Mouse (Mus musculus) lung, postnatal 0 days (tissue): ENCODE data around the gene Zfp975.

Source experiments
- CTCF ChIP-seq: IDR thresholded peaks from 2 replicates; pipeline ENCODE4 v1.5.1; 2016; ENCODE audit warnings: antibody characterized with exemption, mild to moderate bottlenecking
- EP300 ChIP-seq: IDR thresholded peaks from 2 replicates; pipeline ENCODE4 v1.6.1; 2016; ENCODE audit warnings: antibody characterized with exemption, mild to moderate bottlenecking, control low read depth

DNA sequence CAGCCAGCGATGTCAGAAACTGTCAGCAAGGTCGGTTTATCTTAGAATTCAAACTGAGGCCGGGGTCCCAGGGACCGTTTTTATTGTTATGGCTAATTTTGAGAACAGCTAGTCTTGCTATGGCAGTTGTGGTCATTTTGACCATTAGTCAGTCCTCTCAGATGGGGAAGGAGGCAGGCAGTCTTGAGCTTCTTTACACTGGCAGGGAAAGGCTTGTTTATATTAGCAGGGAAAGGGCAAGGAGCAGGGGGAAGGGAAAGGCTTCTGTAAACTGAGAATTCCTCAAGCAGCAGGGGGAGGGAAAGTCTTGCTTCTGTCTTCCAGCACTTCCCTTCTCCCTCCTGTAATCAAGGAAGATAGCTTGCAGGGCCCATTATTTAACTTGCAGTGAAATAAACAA, 709 bp upstream of the Zfp975 start:
- TF ChIP-seq CTCF (peak; percentile 4; the same call in 1 of the 2 replicates), EP300 (peak; percentile 21; the same call in 1 of the 2 replicates)
